Mouse (Mus musculus): ENCODE results near the gene Gckr.
A peak's percentile ranks its signal among the peaks of the same experiment; 100 is the strongest.
"Not testable (repeated sequence)": the region's sequence is repeated elsewhere in the genome, so short reads cannot be mapped to it uniquely, and the experiment has no call there.

The Gckr gene

DNA sequence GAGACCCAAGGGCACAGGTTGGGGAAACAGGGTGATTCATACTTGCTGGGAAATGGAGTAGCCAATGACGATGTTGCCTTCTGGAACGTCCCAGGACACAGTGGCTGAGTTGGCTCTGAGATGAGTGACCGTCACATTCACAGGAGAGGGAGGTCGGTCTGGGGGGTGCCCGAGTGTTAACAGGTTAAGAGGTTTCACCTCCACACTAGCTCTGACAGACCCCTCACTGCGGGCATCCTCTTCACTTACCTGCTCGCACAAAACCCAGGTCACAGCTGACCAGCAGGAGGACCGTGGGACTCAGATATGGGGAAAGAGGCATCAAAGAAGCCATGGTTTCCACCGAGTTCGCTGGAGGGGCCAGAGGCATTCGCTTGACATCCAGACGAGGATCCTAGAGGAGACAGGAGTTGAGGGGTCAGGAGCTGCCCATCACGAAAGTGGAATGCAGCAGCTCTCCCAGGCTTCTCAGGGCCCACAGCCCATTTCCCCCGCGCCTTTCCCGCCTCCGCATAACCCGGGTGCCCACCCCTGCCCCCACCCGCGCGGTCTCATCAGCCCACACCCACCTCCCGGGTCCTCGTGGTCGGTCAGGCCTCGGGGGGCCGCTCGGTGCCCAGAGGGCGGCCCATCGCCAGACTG, 2.2 kb upstream of the Gckr start:
- DNase-seq (ENCODE audit: low spot score in 2 of 2): no peak

DNA sequence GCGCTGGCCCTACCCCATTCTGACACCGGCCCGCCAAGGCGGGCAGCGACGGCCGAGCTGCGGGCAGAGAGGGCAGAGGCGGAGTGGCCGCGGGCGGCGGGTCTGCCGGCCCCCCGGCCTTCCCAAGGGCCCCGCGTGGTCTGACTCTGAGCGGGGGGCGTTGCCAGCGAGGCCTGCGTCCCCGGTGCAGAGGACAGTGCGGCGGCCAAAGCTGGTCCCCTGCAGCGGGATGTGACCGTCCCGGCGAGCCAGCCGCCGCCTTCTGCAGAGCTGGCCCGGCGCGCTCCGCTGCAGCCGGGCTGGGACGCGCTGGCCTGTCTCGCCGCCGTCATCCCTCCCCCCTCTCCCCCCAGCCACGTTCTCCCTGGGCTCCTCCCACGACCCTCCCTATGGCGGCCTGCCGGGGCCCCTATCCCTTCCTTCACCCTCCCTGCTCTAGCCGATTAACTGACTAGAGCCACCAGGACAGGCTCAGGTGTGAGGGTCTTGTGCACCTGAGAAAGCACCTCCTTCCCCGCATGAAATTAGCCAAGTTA, 1.6 kb upstream of the Gckr start, which contains the start of gene Fndc4:
Gene Fndc4, minus strand, starts transcription at position 475 of the 536 bp plus-strand sequence.
- no peak for DNase-seq (ENCODE audit: low spot score in 2 of 2)

DNA sequence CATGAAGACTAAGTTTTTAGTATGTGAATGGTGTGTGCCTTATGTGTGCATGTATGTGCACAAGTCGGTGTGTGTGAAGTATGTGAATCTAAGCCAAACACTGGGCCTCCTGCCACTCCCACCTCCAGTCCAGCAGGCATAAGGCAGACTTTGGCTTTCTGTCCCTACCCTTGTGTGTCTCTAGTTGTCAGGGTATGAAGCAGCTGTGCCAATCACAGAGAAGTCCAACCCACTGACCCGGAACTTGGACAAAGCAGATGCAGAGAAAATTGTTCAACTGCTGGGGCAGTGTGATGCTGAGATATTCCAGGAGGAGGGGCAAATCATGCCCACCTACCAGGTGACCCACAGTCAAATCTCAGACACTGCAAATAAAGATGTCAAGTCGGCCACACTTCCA, 738 bp downstream of the Gckr start:
- no peak for DNase-seq (ENCODE audit: low spot score in 2 of 2)

GRCm38 (mm10) chr5:31298486-31298885, 1.2 kb downstream of the Gckr start:
- DNase-seq (ENCODE audit: low spot score in 2 of 2): no peak

DNA sequence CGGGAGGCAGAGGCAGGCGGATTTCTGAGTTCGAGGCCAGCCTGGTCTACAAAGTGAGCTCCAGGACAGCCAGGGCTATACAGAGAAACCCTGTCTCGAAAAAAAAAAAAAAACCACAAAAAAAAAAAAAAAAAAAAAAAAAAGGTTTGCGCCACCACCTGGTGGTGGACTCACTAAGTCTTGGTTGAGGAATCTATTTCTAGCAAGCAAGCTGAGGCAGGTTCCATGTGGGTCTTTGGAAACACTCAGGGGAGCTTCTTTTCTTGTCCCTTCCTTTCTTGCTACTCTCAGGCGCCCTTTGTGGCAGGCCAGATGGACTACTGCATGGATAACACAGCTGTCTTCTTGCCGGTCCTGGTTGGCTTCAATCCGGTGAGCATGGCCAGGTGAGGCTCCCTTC, 4.6 kb downstream of the Gckr start:
- DNase-seq (ENCODE audit: low spot score in 2 of 2): no peak

GRCm38 (mm10) chr5:31303093-31303492, 5.8 kb downstream of the Gckr start:
- no peak for DNase-seq (ENCODE audit: low spot score in 2 of 2)

GRCm38 (mm10) chr5:31312806-31313205, 15.6 kb downstream of the Gckr start:
- DNase-seq (ENCODE audit: low spot score in 2 of 2): no peak

- DNase-seq (ENCODE audit: low spot score in 2 of 2): no peak
Measured at GRCm38 (mm10) chr5:31322776-31323175, 25.5 kb downstream of the Gckr start.

DNA sequence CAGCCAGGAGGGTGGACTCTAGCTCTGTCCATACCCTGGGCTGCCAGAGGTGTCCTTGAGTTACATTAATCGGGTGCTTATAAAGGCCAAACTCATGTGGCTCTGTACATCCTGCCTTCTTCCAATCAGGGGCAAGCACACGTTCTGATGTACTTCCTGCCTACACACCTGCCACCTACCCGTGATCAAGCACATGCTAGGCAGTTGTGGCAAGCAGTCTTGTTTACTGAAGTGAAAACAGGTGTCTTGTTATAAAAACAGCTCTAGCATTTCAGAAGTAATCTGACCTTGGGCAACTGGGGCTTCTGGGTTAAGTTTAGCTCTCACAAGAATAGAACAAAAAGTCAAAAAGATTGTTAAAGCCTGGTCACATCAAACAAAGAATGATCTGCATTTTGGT, 26.8 kb downstream of the Gckr start:
- no peak for DNase-seq (ENCODE audit: low spot score in 2 of 2)

DNA sequence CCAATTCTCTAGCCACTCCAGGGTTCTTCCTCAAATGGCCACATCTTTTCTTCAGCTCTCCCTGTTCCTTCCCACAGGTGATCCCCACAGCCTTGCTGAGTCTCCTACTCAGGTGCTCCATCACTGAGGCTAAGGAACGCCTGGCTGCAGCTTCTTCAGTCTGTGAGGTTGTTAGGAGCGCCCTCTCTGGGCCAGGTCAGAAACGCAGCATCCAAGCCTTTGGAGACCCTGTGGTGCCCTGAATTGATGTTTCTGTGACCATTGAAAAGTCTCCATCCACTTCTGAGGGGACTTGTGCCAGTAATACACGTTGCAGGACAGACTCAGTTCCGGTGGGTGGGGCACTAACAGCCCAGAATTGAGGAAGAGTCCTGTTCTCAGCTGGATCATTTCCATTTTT, 29.6 kb downstream of the Gckr start:
- DNase-seq (ENCODE audit: low spot score in 2 of 2): peak in 1 of 2 experiments; percentile 25

GRCm38 (mm10) chr5:31328255-31328654, 31.0 kb downstream of the Gckr start:
- peak; percentile 12 to 57 for DNase-seq (ENCODE audit: low spot score in 2 of 2)

DNA sequence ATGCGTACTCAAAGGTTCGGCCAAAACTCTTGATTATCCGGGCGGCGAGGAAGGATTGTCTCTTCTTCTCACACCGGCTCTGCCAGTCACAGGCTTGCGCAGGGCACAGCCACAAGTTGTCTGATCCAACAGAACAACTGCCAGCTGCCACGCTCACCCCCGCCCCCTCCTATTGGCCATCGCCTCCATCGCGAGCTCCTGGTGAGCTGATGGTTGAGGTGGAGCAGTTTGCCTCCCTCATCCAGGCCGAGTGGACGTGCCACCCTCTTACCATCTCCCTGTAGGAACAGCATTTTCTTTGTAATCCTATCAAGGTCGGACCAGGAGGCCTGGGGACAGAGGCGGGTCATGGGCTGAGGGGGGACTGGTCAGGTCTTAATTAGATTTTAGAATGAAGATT, 60.3 kb downstream of the Gckr start:
- DNase-seq (ENCODE audit: low spot score in 2 of 2): not testable (repeated sequence)

DNA sequence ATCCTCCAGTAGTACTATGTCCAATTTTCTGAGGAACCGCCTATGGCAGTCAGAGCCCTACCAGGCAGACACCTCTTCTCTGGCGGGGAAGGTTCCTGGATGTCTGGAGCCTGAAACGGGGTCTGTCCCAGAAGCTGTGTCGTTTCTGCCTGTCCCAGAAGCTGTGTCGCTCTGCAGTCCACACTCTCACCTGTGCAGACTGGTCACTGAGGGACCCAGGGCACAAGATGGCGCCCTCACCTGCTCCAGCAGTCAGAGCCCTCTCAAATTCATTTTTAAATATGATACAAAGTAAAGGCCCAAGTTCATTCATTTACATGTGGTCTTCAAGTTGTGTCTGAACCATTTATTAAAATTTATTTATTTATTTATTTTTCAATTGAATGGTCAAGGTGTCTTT, 63.7 kb downstream of the Gckr start:
- no peak for DNase-seq (ENCODE audit: low spot score in 2 of 2)
